In the genomic region with DNA sequence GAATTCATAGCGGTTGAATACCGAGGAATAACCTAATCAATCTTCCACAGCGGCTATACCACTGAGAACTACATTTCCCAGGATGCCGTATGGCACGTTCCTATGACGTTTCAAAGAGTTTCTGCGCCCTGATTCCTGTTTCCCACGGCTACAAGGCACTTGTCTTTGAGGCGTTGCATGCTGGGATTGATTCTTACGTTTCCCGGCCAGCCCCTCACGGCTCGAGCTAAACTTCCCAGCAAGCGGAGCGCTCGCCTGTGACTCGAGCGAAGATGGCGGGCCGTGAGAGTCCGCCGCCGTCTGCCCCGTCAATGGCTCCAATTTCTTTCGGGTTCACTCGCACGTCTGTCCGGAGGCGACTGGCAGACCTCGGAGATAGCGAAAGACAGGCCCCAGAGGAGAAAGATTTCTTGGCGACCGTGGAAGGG, we compare ENCODE assay signal across 8 mouse cellular contexts. TPM values are rescaled to one million over a fixed set of nuclear protein-coding genes. Genes with fewer than 3 reads are reported as not detected.
A peak's percentile ranks its signal among the peaks of the same experiment; 100 is the strongest.
DNase-seq lines count a peak whose midpoint lies in the region; ATAC-seq lines count a peak whose summit lies in the region.

TSS of gene Gpkow (plus strand) at position 178 of the 428 bp plus-strand sequence.

- ATAC-seq in hindbrain, embryonic 11.5 days (ENCODE audit: low FRiP score), result peak; percentile 95

- H3K4me3 ChIP-seq in hindbrain, embryonic 11.5 days (ENCODE audit: low read depth, low read length), result peak within 1 kb of the TSS; percentile 51

- no peaks in the 10 kb centered on the region for H3K27me3 ChIP-seq in hindbrain, embryonic 11.5 days (ENCODE audit: control insufficient read depth, insufficient read depth, low read length)

- no peak within 1 kb of the TSS for H3K27ac ChIP-seq in hindbrain, embryonic 11.5 days (ENCODE audit: low read depth, low read length)

- no peaks in the 10 kb centered on the region for H3K36me3 ChIP-seq in hindbrain, embryonic 11.5 days (ENCODE audit: control insufficient read depth, insufficient read depth, low read length)

- H3K9me3 ChIP-seq in hindbrain, embryonic 11.5 days (ENCODE audit: control insufficient read depth, low read length), result no peaks in the 10 kb centered on the region

- peak; percentile 84 for DNase-seq in Muller cell, postnatal 12 days (ENCODE audit: inconsistent ontology term)
- peak; percentile 90 for DNase-seq in cerebellum, adult 9-11 months
- DNase-seq in frontal cortex, adult 2 months (ENCODE audit: extremely low spot score in 1 of 2, low spot score in 1 of 2), result peak; percentile 85 to 89
- peak; percentile 82 for DNase-seq in hindbrain, embryonic 11.5 days (ENCODE audit: low spot score)
- peak; percentile 60 to 73 for DNase-seq in layer of hippocampus, postnatal 10 days (ENCODE audit: low spot score in 2 of 2)
- peak; percentile 91 for DNase-seq in lung, postnatal 10 days
- DNase-seq in ovary, postnatal 36 days (ENCODE audit: low spot score), result peak; percentile 69
- peak; percentile 77 for DNase-seq in thymus, postnatal 25 days

- H3K4me2 ChIP-seq in hindbrain, embryonic 11.5 days (replicated peaks; ENCODE audit: low read depth, low read length), result peak within 1 kb of the TSS; percentile 45

- H3K4me1 ChIP-seq in hindbrain, embryonic 11.5 days (replicated peaks; ENCODE audit: control insufficient read depth, insufficient read depth, low read length), result no peaks in the 10 kb centered on the region

- WGBS in hindbrain, embryonic 11.5 days, result 18% methylated on average over 33 of the region's 33 CpGs

- H3K9ac ChIP-seq in hindbrain, embryonic 11.5 days (ENCODE audit: low read depth, low read length), result peak within 1 kb of the TSS; percentile 50; the same call in 1 of the 2 replicates

RNA-seq across cellular contexts. Expression of gene Gpkow, which starts in this region (rescaled TPM):
- 26.2 and 32.7 TPM in 2 replicates for polyA plus RNA-seq in frontal cortex, adult 2 months (2012; rRNA removed)
- polyA plus RNA-seq in hindbrain, embryonic 11.5 days (2014; fragmentation: Nextera tagmentation; extraction: Ambion mirVana), result 35.6 and 47.7 TPM in 2 replicates
- 10 to 100 TPM; 35.5 to 38.4 TPM for total RNA-seq in layer of hippocampus, postnatal 10 days (2021)
